Mouse (Mus musculus) thymus, adult 2 months (tissue): ENCODE measurements at regions not wholly inside any gene's neighbourhood (a gene's known extent, or its start where the extent isn't known, plus 50 kb on each side); places are given as distances from the start of the nearest gene placed in this dataset.

Experiments used
- CTCF ChIP-seq: fragments of 200-500 bp; IDR thresholded peaks from 2 replicates; pipeline ENCODE4 v1.5.1; 2012; ENCODE audit warnings: mild to moderate bottlenecking, control low read depth, low read length, moderate library complexity, borderline replicate concordance; ENCODE audit not compliant: control insufficient read depth, poor library complexity, insufficient read depth; ENCODE audit errors: extremely low read depth
- POLR2A ChIP-seq: fragments of 200-500 bp; IDR thresholded peaks from 2 replicates; pipeline ENCODE4 v1.6.1; 2012; ENCODE audit warnings: mild to moderate bottlenecking, low read length, control low read depth, moderate library complexity; ENCODE audit not compliant: control insufficient read depth, poor library complexity, insufficient read depth; ENCODE audit errors: extremely low read depth

DNA sequence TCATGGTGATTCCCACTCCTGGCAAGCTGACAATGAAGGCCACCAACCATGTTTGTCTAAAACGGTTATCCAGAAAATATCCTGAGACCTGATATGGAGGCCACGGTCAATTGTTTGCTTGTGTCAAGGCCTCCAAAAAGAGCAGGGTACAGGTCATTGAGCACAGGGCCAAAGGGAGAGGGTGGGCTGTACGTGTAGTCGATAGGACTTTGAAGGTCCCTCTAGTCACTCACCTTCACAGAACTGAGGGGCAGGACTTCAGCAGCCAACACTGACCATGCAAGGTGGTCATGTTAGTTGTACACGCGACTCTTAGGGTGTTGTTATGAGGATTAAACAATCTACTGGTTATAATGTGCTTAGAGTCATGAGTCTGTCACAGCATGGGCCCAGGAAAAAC lies 264.4 kb upstream of the Prok2 start:
- TF ChIP-seq CTCF (no peak), POLR2A (no peak)
